Mouse (Mus musculus): Measurements from ENCODE around the gene Ccdc163.

The Ccdc163 gene

GRCm38 (mm10) chr4:116749750-116750149 lies 41.4 kb downstream of the Ccdc163 start:
- in situ Hi-C loops (cut with MboI; ENCODE audit: unreplicated experiment in 2 of 2), result no loop called here

- in situ Hi-C loops (cut with MboI; ENCODE audit: unreplicated experiment in 2 of 2), result no loop called here
Observed at GRCm38 (mm10) chr4:116761914-116762313, 53.6 kb downstream of the Ccdc163 start.

DNA sequence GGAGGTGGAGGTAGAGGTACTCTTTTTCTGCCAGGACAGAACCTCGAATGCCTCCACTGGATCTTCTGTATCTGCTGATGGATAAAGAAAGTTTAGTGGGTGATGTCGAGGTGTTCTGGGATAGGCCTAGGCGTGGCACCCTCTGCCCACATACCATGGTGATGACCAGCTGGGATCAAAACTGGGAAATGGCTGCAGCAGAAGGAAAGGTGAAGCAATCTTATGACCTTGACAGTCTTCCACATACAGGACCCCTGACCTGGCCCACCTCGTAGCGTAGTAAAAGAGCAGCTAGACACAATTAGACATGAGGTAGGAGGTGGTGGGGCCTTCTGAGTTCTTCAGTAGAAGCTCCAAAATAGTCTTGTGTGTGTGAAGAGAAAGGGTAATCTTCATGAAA lies 55.7 kb downstream of the Ccdc163 start:
- in situ Hi-C loops (cut with MboI; ENCODE audit: unreplicated experiment in 2 of 2), result no loop called here

DNA sequence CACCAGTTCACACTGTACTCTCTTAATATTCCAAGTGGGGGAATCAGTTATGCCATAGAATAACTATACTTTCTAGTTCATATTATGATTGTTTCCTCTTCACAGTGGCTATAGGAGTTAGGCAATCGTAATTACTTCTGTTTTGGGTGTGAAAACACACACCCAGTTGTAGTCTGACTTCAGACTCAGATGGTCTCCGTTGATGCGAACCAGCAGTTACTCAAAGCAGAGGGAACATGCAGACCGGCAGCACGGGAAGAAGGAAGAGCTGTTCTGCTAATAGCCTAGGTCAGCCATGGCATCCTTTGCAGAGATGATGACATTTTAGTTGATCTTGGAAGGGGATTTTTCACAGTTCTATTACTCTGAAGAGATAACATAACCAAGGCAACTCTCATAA lies 60.2 kb downstream of the Ccdc163 start:
- in situ Hi-C loops (cut with MboI; ENCODE audit: unreplicated experiment in 2 of 2), result no loop called here

DNA sequence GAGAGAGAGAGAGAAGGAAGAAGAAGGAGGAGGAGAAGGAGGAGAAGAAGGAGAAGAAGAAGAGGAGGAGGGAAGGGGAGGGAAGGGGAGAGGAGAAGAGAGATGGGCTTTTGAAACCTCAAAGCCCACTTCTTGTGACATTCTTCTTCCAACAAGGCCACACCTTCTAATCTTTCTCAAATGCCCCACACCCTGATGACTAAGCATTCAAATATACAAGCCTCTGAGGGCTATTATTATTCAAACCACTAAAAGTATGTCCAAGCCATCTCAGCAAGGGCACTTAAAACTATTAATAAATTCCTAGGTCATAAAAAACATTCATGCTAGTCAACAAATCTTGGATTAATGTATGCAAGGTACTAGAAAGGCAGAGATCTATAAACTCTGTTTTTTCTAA lies 60.8 kb downstream of the Ccdc163 start:
- in situ Hi-C loops (cut with MboI; ENCODE audit: unreplicated experiment in 2 of 2), result no loop called here

DNA sequence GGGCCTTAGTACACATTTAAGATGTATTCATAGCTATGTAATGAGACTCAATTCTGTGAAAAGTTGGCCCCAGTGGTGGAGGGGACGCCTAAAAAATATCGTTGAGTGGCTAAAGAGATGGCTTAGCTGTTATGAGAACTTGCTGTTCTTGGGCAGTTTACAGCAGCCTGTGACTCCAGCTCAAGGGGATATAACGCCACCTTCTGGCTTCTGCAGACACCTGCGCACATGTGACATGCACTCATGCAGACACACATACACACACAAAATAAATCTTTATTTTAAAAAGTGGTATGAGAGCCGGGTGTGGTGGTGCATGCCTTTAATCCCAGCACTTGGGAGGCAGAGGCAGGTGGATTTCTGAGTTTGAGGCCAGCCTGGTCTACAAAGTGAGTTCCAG lies 68.1 kb downstream of the Ccdc163 start:
- in situ Hi-C loops (cut with MboI; ENCODE audit: unreplicated experiment in 2 of 2), result no loop called here

- in situ Hi-C loops (cut with MboI; ENCODE audit: unreplicated experiment in 2 of 2), result no loop called here
Observed at GRCm38 (mm10) chr4:116777079-116777478, 68.8 kb downstream of the Ccdc163 start.

- in situ Hi-C loops (cut with MboI; ENCODE audit: unreplicated experiment in 2 of 2), result loop anchor here (10.0 kb wide), 2 partner anchors 136 to 646 kb away; no protein-coding TSS in a partner anchor
Observed at GRCm38 (mm10) chr4:116780541-116780940, 72.2 kb downstream of the Ccdc163 start.

GRCm38 (mm10) chr4:116781366-116781765 lies 73.1 kb downstream of the Ccdc163 start:
- in situ Hi-C loops (cut with MboI; ENCODE audit: unreplicated experiment in 2 of 2), result loop anchor here (10.0 kb wide), 2 partner anchors 137 to 647 kb away; no protein-coding TSS in a partner anchor

- in situ Hi-C loops (cut with MboI; ENCODE audit: unreplicated experiment in 2 of 2), result loop anchor here (10.0 kb wide), 2 partner anchors 137 to 647 kb away; no protein-coding TSS in a partner anchor
Observed at GRCm38 (mm10) chr4:116782171-116782570, 73.9 kb downstream of the Ccdc163 start.

DNA sequence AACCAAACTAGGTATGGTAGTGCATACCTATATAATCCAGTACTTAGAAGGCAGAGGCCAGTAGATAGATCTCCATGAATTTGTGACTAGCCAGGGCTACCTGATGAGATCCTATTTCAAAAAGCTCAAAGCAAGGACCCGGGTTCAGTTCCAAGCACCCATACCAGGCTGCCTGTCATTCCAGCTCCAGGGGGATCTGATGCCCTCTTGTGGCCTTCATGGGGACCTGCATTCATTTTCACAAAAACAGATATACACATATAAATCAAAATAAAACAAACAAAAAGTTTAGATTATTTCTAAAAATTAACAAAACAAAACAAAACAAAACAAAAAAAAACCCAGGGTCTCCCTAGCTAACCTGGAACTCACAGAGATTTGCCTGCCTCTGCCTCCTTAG lies 78.3 kb downstream of the Ccdc163 start:
- in situ Hi-C loops (cut with MboI; ENCODE audit: unreplicated experiment in 2 of 2), result loop anchor here (5.0 to 10.0 kb wide), 5 partner anchors 69 to 652 kb away; partner anchors contain the start of genes 1700042G07Rik (in 2 of the 2) and Gm49337 (in 2 of the 2)

DNA sequence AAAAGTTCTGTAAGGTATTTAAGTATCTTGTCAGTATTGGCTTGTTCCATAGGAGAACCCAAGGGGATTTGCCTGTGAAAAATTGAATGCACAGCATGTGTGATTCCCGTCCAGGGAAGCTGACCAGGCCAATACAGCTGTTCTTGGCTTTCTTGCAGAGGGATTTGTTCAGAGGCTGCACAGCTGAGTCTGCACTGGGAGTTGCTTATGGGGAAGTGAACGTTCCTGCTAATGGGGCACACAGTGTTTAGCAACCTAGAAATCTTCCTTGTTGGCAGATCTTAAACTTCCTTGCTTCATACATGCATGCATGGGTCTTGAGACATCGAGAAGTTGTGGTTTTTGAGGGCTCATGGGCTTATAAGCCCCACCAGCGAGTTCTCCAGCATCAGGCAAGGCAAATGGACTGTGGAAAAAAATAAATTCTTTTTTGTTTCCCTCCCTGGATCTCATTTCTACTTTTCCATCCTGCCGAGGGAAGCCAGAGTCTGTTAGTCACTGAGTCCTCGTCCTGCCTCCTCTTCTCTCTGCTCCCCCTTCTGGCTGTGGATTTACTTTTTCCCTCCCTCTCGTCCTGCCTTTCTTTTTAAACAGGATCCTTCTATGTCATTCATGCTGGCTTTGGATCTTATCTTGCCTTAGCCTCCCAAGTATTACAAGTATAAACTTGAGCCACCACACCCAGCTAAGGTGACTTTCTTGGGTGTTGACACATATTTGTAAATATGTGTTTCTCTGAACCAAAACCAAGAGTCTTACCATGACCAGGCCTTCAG lies 79.9 kb downstream of the Ccdc163 start:
- in situ Hi-C loops (cut with MboI; ENCODE audit: unreplicated experiment in 2 of 2), result loop anchor here (5.0 to 10.0 kb wide), 5 partner anchors 71 to 653 kb away; partner anchors contain the start of genes 1700042G07Rik (in 2 of the 2) and Gm49337 (in 2 of the 2)

GRCm38 (mm10) chr4:116788956-116789355 lies 80.6 kb downstream of the Ccdc163 start:
- in situ Hi-C loops (cut with MboI; ENCODE audit: unreplicated experiment in 2 of 2), result loop anchor here (5.0 to 10.0 kb wide), 5 partner anchors 72 to 654 kb away; partner anchors contain the start of genes 1700042G07Rik (in 2 of the 2) and Gm49337 (in 2 of the 2)

- in situ Hi-C loops (cut with MboI; ENCODE audit: unreplicated experiment in 2 of 2), result no loop called here
Observed at GRCm38 (mm10) chr4:116792453-116792852, 84.1 kb downstream of the Ccdc163 start.

GRCm38 (mm10) chr4:116794273-116794672 lies 86.0 kb downstream of the Ccdc163 start:
- in situ Hi-C loops (cut with MboI; ENCODE audit: unreplicated experiment in 2 of 2), result no loop called here

- in situ Hi-C loops (cut with MboI; ENCODE audit: unreplicated experiment in 2 of 2), result no loop called here
Observed at GRCm38 (mm10) chr4:116796442-116797110, 88.3 kb downstream of the Ccdc163 start.

DNA sequence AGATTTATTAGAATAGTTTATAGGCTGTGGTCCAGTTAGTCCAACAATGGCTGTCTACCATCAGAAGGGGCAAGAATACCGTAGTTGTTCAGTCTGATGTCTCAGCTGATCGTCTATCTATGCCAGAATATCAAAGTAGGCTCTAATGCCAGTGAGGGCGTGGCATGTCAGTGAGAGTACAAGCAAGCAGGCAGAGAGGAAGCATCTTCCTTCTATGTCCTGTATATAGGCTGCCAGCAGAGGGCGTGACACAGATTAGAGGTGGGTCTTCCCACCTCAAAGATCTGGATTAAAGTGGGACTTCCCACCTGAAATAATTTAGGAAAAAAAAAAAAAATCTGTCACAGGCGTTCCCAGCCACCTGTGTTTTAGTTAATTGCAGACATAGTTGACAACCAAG lies 91.6 kb downstream of the Ccdc163 start:
- in situ Hi-C loops (cut with MboI; ENCODE audit: unreplicated experiment in 2 of 2), result no loop called here
